Mouse (Mus musculus): Measurements from ENCODE around the gene Cog6. TPM values are rescaled to one million over a fixed set of nuclear protein-coding genes. Genes with fewer than 3 reads are reported as not detected.

Gene Cog6
- total RNA-seq, 4 experiments from 2014 or later, result 49.4 to 59.3 (median 54.4) TPM

- no peak for DNase-seq (ENCODE audit: low spot score)
These were observed 53.6 kb downstream of the Cog6 start for GRCm38 (mm10) chr3:52963441-52963840.

- no peak for DNase-seq (ENCODE audit: low spot score)
These were observed 54.6 kb downstream of the Cog6 start for GRCm38 (mm10) chr3:52962391-52962790.

GRCm38 (mm10) chr3:52961661-52962060 lies 55.4 kb downstream of the Cog6 start:
- no peak for DNase-seq (ENCODE audit: low spot score)

GRCm38 (mm10) chr3:52960951-52961350 lies 56.1 kb downstream of the Cog6 start:
- DNase-seq (ENCODE audit: low spot score), result no peak

- DNase-seq (ENCODE audit: low spot score), result no peak
These were observed 58.5 kb downstream of the Cog6 start for GRCm38 (mm10) chr3:52958444-52959120.

GRCm38 (mm10) chr3:52957861-52958260 lies 59.2 kb downstream of the Cog6 start:
- DNase-seq (ENCODE audit: low spot score), result no peak

GRCm38 (mm10) chr3:52956236-52956635 lies 60.8 kb downstream of the Cog6 start:
- DNase-seq (ENCODE audit: low spot score), result no peak

- peak; percentile 47 for DNase-seq (ENCODE audit: low spot score)
These were observed 61.5 kb downstream of the Cog6 start for GRCm38 (mm10) chr3:52955481-52956019.

GRCm38 (mm10) chr3:52954656-52955055 lies 62.4 kb downstream of the Cog6 start:
- peak; percentile 92 for DNase-seq (ENCODE audit: low spot score)

- DNase-seq (ENCODE audit: low spot score), result peak; percentile 78
These were observed 63.2 kb downstream of the Cog6 start for GRCm38 (mm10) chr3:52953831-52954230.

GRCm38 (mm10) chr3:52948824-52949223 lies 68.2 kb downstream of the Cog6 start:
- no peak for DNase-seq (ENCODE audit: low spot score)

GRCm38 (mm10) chr3:52947444-52947843 lies 69.6 kb downstream of the Cog6 start:
- no peak for DNase-seq (ENCODE audit: low spot score)

GRCm38 (mm10) chr3:52940832-52941468 lies 76.1 kb downstream of the Cog6 start:
- DNase-seq (ENCODE audit: low spot score), result no peak

GRCm38 (mm10) chr3:52938398-52938797 lies 78.6 kb downstream of the Cog6 start:
- peak; percentile 51 for DNase-seq (ENCODE audit: low spot score)

- no peak for DNase-seq (ENCODE audit: low spot score)
These were observed 79.2 kb downstream of the Cog6 start for GRCm38 (mm10) chr3:52937739-52938306.

- DNase-seq (ENCODE audit: low spot score), result no peak
These were observed 85.1 kb downstream of the Cog6 start for GRCm38 (mm10) chr3:52931956-52932355.

Other genes starting within 250 kb of the Cog6 start
- gene Lhfp, start 24.3 kb upstream of the Cog6 start, total RNA-seq (2022), result 10 to 100 TPM; 34.6 to 45.4 (median 37.2) TPM